Mouse (Mus musculus) heart, postnatal 0 days (tissue): ENCODE data around the gene Ints6.

Experiments used
- CTCF ChIP-seq: IDR thresholded peaks from 2 replicates; pipeline ENCODE4 v1.5.1; 2016; ENCODE audit warnings: antibody characterized with exemption, control low read depth, low read depth
- EP300 ChIP-seq: IDR thresholded peaks from 2 replicates; pipeline ENCODE4 v1.6.1; 2016; ENCODE audit warnings: antibody characterized with exemption, low read depth

GRCm38 (mm10) chr14:62761036-62761881, at the start of gene Ints6:
- no peak for TF ChIP-seq CTCF
- TF ChIP-seq EP300: no peak; the same call in 1 of the 2 replicates
